Mouse (Mus musculus): ENCODE measurements around the gene Rhox4a.
"Not testable (repeated sequence)": the region's sequence is repeated elsewhere in the genome, so short reads cannot be mapped to it uniquely, and the experiment has no call there.

Rhox4a gene

GRCm38 (mm10) chrX:37265038-37265437, at the start of gene Rhox4a:
Rhox4a (plus strand) TSS chrX:37265338.
- not testable (repeated sequence) for DNase-seq (ENCODE audit: low spot score)

GRCm38 (mm10) chrX:37222158-37222557, 43.0 kb upstream of the Rhox4a start, which contains the start of gene Rhox1:
Rhox1 (minus strand) TSS chrX:37222258.
- DNase-seq (ENCODE audit: low spot score) = not testable (repeated sequence)

- DNase-seq (ENCODE audit: low spot score) = not testable (repeated sequence)
Measured at GRCm38 (mm10) chrX:37244676-37245075, 20.5 kb upstream of the Rhox4a start, which contains the start of gene Rhox2a. Rhox2a (plus strand) TSS chrX:37244976.

- DNase-seq (ENCODE audit: low spot score) = not testable (repeated sequence)
Measured at GRCm38 (mm10) chrX:37249619-37250018, 15.5 kb upstream of the Rhox4a start, which contains the start of gene Rhox3a. Rhox3a (plus strand) TSS chrX:37249919.
